Comparison of ENCODE assay signal across 8 mouse cellular contexts in genomic region chr12:95694507-95694906, GRCm38 (mm10). TPM values are rescaled to one million over a fixed set of nuclear protein-coding genes. Genes with fewer than 3 reads are reported as not detected.
A peak's percentile ranks its signal among the peaks of the same experiment; 100 is the strongest.
DNase-seq lines count a peak whose midpoint lies in the region; ATAC-seq and TF ChIP-seq lines count a peak whose summit lies in the region.

No protein-coding gene starts in this region.

- no peak for ATAC-seq in forebrain, embryonic 12.5 days (ENCODE audit: low FRiP score)
- peak; percentile 7 for ATAC-seq in limb, embryonic 11.5 days (ENCODE audit: insufficient number of reproducible peaks, low FRiP score, low TSS enrichment, low read depth)
- ATAC-seq in neural tube, embryonic 15.5 days (ENCODE audit: low FRiP score) = no peak

- WGBS in lung, adult 2 months = 1% methylated on average over 8 of the region's 8 CpGs
- under 1% methylated on average over 8 of the region's 8 CpGs for WGBS in forebrain, embryonic 12.5 days
- under 1% methylated on average over 8 of the region's 8 CpGs for WGBS in limb, embryonic 11.5 days
- 0% methylated on average over 8 of the region's 8 CpGs for WGBS in neural tube, embryonic 15.5 days

- TF ChIP-seq CTCF in lung, adult 2 months (IDR thresholded peaks at IDR 0.05; ENCODE audit: insufficient read depth, low read length) = no peak

- no peak for DNase-seq in lung, adult 2 months
- no peak for DNase-seq in lung, postnatal 14 days
- no peak for DNase-seq in limb, embryonic 11.5 days (ENCODE audit: low spot score)
- DNase-seq in embryo, embryonic 10.5 days (ENCODE audit: low spot score) = no peak
- DNase-seq in MN1 (ENCODE audit: low spot score) = no peak
- no peak for DNase-seq in ovary, postnatal 36 days (ENCODE audit: low spot score)

- H3K27me3 ChIP-seq in forebrain, embryonic 12.5 days = peaks cover 35% of the 10 kb centered on the region
- H3K27me3 ChIP-seq in limb, embryonic 11.5 days (ENCODE audit: control insufficient read depth, insufficient read depth, low read length) = peaks cover 12% of the 10 kb centered on the region
- H3K27me3 ChIP-seq in neural tube, embryonic 15.5 days (replicated peaks) = no peaks in the 10 kb centered on the region

- no peaks in the 10 kb centered on the region for H3K9me3 ChIP-seq in forebrain, embryonic 12.5 days
- H3K9me3 ChIP-seq in limb, embryonic 11.5 days (ENCODE audit: control insufficient read depth, low read length) = no peaks in the 10 kb centered on the region
- H3K9me3 ChIP-seq in neural tube, embryonic 15.5 days (replicated peaks) = no peaks in the 10 kb centered on the region

- no peaks in the 10 kb centered on the region for H3K36me3 ChIP-seq in forebrain, embryonic 12.5 days (replicated peaks)
- no peaks in the 10 kb centered on the region for H3K36me3 ChIP-seq in limb, embryonic 11.5 days (ENCODE audit: control insufficient read depth, insufficient read depth, low read length)
- no peaks in the 10 kb centered on the region for H3K36me3 ChIP-seq in neural tube, embryonic 15.5 days

- peak overlapping the region; percentile 74 for H3K4me2 ChIP-seq in forebrain, embryonic 12.5 days
- H3K4me2 ChIP-seq in limb, embryonic 11.5 days (ENCODE audit: low read depth, severe bottlenecking) = peak overlapping the region; percentile 82
- H3K4me2 ChIP-seq in neural tube, embryonic 15.5 days = peak overlapping the region; percentile 82

- H3K4me3 ChIP-seq in lung, adult 2 months (replicated peaks; ENCODE audit: extremely low read depth, low read depth, low read length) = peak overlapping the region; percentile 53
- peak overlapping the region; percentile 70 for H3K4me3 ChIP-seq in forebrain, embryonic 12.5 days (replicated peaks)
- H3K4me3 ChIP-seq in limb, embryonic 11.5 days (ENCODE audit: low read depth, low read length) = peak overlapping the region; percentile 71
- H3K4me3 ChIP-seq in neural tube, embryonic 15.5 days (replicated peaks) = peak overlapping the region; percentile 89

- H3K27ac ChIP-seq in forebrain, embryonic 12.5 days = peak overlapping the region; percentile 21; the same call in 1 of the 2 replicates
- no peak overlapping the region for H3K27ac ChIP-seq in limb, embryonic 11.5 days (replicated peaks; ENCODE audit: low read depth, low read length)
- H3K27ac ChIP-seq in neural tube, embryonic 15.5 days (replicated peaks) = peak overlapping the region; percentile 94

- TF ChIP-seq POLR2A in lung, adult 2 months (IDR thresholded peaks at IDR 0.05; ENCODE audit: borderline replicate concordance, extremely low read depth, low read depth, low read length) = no peak

- peak overlapping the region; percentile 44 for H3K9ac ChIP-seq in forebrain, embryonic 12.5 days
- peak overlapping the region; percentile 43; the same call in 1 of the 2 replicates for H3K9ac ChIP-seq in limb, embryonic 11.5 days (ENCODE audit: low read length)
- H3K9ac ChIP-seq in neural tube, embryonic 15.5 days (replicated peaks) = peak overlapping the region; percentile 84

- peaks cover 2% of the 10 kb centered on the region; the same call in 1 of the 2 replicates for H3K4me1 ChIP-seq in lung, adult 2 months (ENCODE audit: control insufficient read depth, insufficient read depth, low read length)
- H3K4me1 ChIP-seq in forebrain, embryonic 12.5 days = peaks cover 51% of the 10 kb centered on the region
- peaks cover 27% of the 10 kb centered on the region for H3K4me1 ChIP-seq in limb, embryonic 11.5 days (ENCODE audit: control insufficient read depth, insufficient read depth, low read length)
- peaks cover 42% of the 10 kb centered on the region for H3K4me1 ChIP-seq in neural tube, embryonic 15.5 days

RNA-seq across cellular contexts. Expression of gene Flrt2, which starts 2.5 kb away (rescaled TPM):
- 4.1 and 4.4 TPM in 2 replicates for polyA plus RNA-seq in lung, adult 2 months (2012; rRNA removed)
- polyA plus RNA-seq in forebrain, embryonic 12.5 days (2016; fragmentation: Nextera tagmentation; extraction: Ambion mirVana) = 26.0 and 29.6 TPM in 2 replicates
- 19.9 and 22.8 TPM in 2 replicates for polyA plus RNA-seq in limb, embryonic 11.5 days (2014; fragmentation: Nextera tagmentation; extraction: Ambion mirVana)
- 23.7 and 25.5 TPM in 2 replicates for polyA plus RNA-seq in neural tube, embryonic 15.5 days (2015; fragmentation: Nextera tagmentation; extraction: Ambion mirVana)
